Mouse (Mus musculus) retina, adult 2 months (tissue): ENCODE data around the gene Kif14.
"Not testable (repeated sequence)": the region's sequence is repeated elsewhere in the genome, so short reads cannot be mapped to it uniquely, and the experiment has no call there.

Experiments used
- DNase-seq: peaks from one replicate; pipeline ENCODE4 v3.0.0-alpha.2; 2012; ENCODE audit warnings: low read depth, low spot score

Gene Kif14

DNA sequence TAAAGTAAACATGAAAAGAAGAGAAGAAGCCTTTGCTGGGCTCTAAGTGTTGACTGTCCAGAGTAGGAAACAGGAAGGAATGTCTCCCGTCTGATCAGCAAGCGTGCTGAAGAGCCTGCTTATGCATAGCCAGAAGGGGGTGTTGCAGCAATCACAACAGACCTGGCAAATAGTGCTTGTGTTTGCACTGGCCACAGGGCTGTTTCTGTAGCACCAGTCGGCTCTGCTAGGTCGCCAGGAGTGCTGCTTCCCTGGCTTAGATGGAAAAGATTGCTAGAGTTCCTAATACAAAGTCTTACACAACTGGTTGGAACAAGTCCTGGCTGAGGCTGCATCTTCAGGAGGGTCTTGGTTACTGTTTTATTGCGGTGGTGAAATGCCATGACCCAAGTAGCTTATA, 25.5 kb downstream of the Kif14 start:
- DNase-seq: no peak

DNA sequence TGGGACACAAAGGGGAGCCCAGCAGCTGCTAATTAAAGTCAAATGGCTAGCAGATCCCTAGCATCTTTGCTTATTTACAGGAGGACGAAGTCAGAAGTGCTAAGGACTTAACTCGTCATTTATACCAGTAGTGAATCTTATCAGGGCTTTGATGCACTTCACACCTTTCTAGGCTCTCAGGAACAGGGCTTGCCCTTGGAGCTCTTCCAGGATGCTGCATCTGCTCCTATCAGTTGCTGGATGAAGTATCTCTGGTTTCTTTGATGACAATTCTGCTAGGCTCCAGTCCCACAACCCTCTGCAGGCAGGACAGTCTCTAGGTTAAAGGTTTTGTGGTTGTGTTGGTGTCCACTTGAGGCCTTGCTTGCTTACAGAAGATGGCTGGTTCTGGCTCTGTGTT, 26.1 kb downstream of the Kif14 start:
- DNase-seq: no peak

DNA sequence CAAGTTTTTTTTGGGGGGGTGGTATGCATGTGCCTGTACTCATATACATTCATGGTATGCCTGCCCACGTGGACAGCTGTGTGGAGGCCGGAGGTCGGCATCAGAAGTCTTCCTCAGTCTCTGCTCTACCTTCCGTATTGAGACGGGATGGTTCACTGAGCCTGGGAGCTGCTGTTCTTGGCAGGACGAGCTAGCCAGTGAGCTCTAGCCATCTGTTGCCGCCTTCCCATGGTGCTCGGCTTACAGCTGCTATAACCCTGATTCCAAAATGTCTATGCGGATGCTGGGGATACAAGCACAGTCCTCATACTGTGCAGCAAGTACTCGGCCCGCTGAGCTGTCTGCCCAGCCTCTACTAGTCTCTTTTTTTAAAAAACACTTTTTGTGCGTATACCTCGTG, 33.2 kb downstream of the Kif14 start:
- DNase-seq: no peak

- no peak for DNase-seq
Measured at GRCm38 (mm10) chr1:136502936-136503335, 36.8 kb downstream of the Kif14 start.

DNA sequence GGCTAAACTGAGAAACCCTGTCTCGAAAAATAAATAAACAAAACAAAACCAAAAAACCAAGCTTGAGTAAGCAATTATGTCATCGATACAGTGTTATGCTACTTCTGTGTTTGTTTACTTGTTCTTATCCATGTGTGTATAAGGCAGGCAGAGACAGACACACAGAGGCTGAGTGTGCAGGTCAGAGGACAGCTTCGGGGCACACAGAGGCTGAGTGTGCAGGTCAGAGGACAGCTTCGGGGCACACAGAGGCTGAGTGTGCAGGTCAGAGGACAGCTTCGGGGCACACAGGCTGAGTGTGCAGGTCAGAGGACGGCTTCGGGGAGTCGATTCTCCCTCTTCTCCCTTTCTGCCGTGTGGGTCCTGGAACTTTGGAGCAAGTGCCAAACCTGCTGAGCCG, 40.1 kb downstream of the Kif14 start:
- not testable (repeated sequence) for DNase-seq

GRCm38 (mm10) chr1:136512317-136512716, 46.2 kb downstream of the Kif14 start:
- no peak for DNase-seq

- no peak for DNase-seq
Measured at GRCm38 (mm10) chr1:136513181-136513580, 47.0 kb downstream of the Kif14 start.

- no peak for DNase-seq
Measured at GRCm38 (mm10) chr1:136518699-136519356, 52.7 kb downstream of the Kif14 start.

DNA sequence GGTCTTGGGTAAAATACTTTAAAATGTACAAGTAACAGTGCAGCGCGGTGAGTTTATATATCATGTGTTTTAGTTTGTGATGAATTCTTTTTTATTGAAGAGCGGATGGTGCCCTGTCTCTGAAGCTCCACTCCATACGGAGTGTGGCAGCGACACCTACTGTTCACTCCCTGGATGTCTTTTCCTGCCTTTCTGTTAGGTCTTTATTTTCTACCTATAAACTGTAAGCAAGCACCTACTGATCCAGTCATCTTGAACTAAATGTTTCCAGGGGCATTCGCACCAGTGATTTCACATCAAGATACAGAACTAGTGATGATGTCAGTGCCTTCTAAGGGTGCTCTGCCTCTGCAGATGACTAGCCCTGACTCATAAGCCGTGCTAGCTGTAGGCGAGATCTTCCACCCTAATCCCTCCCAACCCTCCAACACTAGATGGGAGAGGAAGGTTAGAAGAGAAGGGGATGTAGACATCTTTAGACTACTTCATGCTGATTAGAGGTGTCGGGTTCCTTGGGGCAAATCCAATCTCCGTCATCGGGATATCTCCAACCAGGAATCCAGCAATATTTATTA, 55.3 kb downstream of the Kif14 start:
- peak; percentile 54 for DNase-seq

- DNase-seq: peak; percentile 95
Measured at GRCm38 (mm10) chr1:136524917-136525316, 58.8 kb downstream of the Kif14 start.

DNA sequence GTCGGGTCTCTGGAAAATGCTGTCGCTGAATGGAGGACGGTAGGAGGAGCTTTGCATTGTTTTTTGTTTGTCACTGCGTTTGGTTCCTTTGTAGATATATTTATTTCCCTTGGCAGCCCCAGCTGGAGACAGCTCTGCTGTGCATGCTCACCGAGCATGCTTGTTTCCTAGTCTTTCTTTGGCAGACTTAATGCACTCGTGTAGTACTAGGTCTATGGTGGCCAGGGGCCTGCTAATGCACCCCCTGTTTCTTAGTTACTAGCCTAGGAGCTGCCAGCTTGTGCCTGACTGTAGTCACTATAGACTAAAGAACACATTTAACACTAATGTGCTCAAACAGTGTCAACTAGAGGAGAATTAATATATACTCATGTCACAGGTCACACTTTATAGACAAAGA, 59.7 kb downstream of the Kif14 start:
- no peak for DNase-seq

- no peak for DNase-seq
Measured at GRCm38 (mm10) chr1:136527163-136527562, 61.0 kb downstream of the Kif14 start.

DNA sequence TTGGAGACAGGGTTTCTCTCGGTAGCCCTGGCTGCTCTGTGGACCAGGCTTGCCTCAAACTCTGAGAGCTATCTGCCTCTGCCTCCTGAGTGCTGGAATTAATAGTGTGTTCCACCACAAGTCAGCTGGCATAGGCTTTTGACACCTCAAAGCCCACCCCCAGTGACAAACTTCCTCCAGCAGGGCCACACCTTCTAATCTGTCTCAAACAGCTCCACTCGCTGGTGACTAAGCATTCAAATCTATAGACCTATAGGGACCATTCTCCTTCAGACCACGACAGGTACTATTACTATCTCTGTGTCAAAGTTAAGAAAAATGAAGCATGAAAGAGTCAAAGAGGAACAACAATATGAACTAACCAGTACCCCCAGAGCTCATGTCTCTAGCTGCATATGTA, 66.4 kb downstream of the Kif14 start:
- DNase-seq: no peak

- no peak for DNase-seq
Measured at GRCm38 (mm10) chr1:136536947-136537346, 70.8 kb downstream of the Kif14 start.

DNA sequence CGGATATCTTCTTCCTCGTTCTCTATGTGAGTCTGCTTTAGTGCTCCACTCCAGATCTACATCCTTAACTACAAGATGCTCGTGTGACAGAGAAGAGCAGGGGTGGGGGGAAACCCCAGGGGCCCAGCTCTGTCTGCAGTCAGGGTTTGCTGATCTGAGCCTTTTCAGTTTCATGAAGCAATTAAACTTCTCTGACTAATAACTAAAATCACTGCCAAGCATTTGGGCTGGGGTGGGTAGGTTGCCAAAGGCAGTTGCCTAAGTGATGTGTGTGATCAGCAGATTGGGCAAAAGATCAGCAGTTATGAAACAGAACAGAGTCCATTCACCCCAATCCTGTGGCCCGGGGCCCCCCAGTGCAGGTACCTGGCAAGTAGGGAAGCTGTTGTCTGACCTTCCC, 72.1 kb downstream of the Kif14 start:
- DNase-seq: no peak

GRCm38 (mm10) chr1:136540407-136540895, 74.3 kb downstream of the Kif14 start:
- DNase-seq: no peak

- no peak for DNase-seq
Measured at GRCm38 (mm10) chr1:136541618-136542376, 75.7 kb downstream of the Kif14 start.

GRCm38 (mm10) chr1:136543920-136544319, 77.8 kb downstream of the Kif14 start:
- no peak for DNase-seq

DNA sequence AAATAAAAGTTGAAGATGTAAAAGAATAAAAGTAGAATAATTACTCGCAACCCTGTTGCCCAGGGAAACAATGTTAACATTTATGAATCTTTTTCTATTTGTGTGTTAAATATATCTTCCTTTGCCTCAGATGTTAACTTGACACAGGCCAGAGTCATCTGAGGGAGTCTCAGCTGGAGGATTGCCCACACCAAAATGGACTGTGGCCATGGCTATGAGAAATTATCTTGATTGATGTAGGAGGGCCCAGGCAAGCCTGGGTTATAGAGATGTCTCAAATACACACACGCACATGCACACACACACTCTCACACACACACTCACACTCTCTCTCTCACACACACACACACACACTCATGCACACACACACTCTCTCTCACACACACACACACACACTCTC, 80.9 kb downstream of the Kif14 start:
- no peak for DNase-seq

DNA sequence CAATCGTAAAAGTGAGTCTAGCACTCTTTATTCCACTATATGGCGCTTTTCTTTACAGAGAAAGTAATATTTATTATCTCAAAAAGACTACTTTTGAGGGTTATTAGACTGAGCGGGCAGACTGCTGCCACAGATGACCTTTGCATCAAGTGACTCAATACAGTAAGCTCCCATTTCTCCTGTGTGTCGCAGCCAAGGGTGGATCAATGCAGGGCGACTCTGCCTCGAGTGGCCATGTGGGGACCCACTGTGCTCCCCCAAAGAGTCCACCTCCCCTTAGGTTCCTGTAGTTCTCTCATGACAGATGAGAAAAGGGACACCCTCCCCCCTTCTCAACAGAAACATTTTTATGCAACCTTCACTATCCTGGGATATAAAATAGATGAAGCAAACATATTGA, 84.1 kb downstream of the Kif14 start:
- DNase-seq: no peak

DNA sequence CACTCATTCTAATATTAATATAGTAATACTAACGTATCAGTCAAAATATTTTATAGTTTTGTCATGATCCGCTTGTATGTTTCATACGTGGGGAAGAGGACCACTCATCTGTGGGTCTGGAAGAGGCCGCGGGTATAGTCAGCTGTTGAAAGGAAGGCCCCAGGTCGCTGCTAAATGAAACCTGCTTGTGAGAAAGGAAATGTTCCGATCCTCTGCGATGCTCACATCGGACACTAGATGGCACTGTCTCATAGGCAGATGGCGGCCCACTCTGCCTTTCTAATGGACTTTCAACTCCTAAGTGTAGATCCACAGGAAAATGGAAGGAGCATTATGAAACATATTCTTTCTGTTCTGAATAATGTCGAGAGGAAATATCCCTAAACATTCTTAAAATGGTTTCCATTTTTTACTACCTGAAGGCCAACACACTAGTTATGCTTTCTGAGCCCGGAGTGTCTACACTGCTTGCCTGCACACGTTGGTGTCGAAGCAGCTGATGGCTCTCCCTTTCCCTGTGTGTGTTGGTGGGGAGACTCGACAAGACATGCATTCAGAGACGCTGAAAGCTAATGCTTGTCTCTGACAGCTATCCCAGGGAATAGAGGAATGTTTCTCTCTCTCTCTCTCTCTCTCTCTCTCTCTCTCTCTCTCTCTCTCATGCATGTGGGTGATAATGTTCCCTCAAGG, 84.9 kb downstream of the Kif14 start:
- peak; percentile 62 for DNase-seq

- no peak for DNase-seq
Measured at GRCm38 (mm10) chr1:136554686-136555085, 88.5 kb downstream of the Kif14 start.
